Mouse (Mus musculus) embryonic facial prominence, embryonic 15.5 days (tissue): ENCODE data around the gene Vmn1r52. TPM values are rescaled to one million over a fixed set of nuclear protein-coding genes. Genes with fewer than 3 reads are reported as not detected.
"Not testable (repeated sequence)": the region's sequence is repeated elsewhere in the genome, so short reads cannot be mapped to it uniquely, and the experiment has no call there.

Source experiments
- ATAC-seq: fragments of 200-750 bp; cut with Nextera tagmentation; 2 replicates; pipeline ENCODE4 v1.8.0; 2017; ENCODE audit warnings: low read depth, moderate TSS enrichment; ENCODE audit not compliant: insufficient number of reproducible peaks, low FRiP score, low TSS enrichment
- H3K27ac ChIP-seq: fragments of 300-500 bp; sonication (generic); replicated peaks from 2 replicates; pipeline ENCODE4 v1.5.1; 2015; ENCODE audit warnings: mild to moderate bottlenecking, inconsistent platforms
- H3K27me3 ChIP-seq: fragments of 300-500 bp; sonication (generic); 2 replicates; pipeline ENCODE4 v1.6.1; 2015; ENCODE audit warnings: inconsistent platforms
- H3K36me3 ChIP-seq: fragments of 300-500 bp; sonication (generic); 2 replicates; pipeline ENCODE4 v1.6.1; 2015; ENCODE audit warnings: mild to moderate bottlenecking, inconsistent platforms
- H3K4me1 ChIP-seq: fragments of 300-500 bp; sonication (generic); 2 replicates; pipeline ENCODE4 v1.6.1; 2015; ENCODE audit warnings: inconsistent platforms
- H3K4me2 ChIP-seq: fragments of 300-500 bp; sonication (generic); replicated peaks from 2 replicates; pipeline ENCODE4 v1.6.1; 2015; ENCODE audit warnings: mild to moderate bottlenecking, inconsistent platforms
- H3K4me3 ChIP-seq: fragments of 300-500 bp; sonication (generic); replicated peaks from 2 replicates; pipeline ENCODE4 v1.5.1; 2015; ENCODE audit warnings: mild to moderate bottlenecking, inconsistent platforms
- H3K9ac ChIP-seq: fragments of 300-500 bp; sonication (generic); 2 replicates; pipeline ENCODE4 v1.6.1; 2015; ENCODE audit warnings: inconsistent platforms
- H3K9me3 ChIP-seq: fragments of 300-500 bp; sonication (generic); replicated peaks from 2 replicates; pipeline ENCODE4 v1.6.1; 2016; ENCODE audit warnings: inconsistent platforms
- WGBS: fragments of 180-500 bp; shearing (Covaris S2); methylation state at CpG from one replicate; pipeline ENCODE4 v1.1.7; 2015; 5-methylcytosine and 5-hydroxymethylcytosine counted together
- polyA plus RNA-seq: library from polyadenylated mRNA; unstranded; fragments of >200 nt; fragmentation: Nextera tagmentation; extraction: Ambion mirVana; gene quantifications from 2 replicates; pipeline ENCODE4 v1.2.1, GENCODE M21; 2015

Vmn1r52 gene
- not detected in 2 replicates for polyA plus RNA-seq

DNA sequence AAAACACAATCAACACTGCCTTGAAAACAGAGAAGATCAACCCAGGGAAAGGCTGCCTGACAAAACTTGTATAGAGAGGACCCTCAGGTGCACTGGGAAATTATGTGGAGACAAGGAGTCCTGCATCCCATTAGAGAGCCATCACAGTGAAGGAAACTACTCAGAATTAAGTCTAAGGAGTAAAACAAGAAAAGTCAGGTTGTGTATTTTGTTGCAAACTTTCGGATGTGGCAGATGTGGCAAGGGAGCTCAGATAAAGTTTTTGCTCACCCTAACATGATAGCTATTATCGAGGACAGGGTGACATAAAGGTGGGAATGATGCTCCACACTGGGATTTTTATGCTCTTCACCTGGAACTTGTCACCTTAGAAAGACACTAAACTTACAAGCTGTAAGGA is at the start of gene Vmn1r52:
Vmn1r52 (plus strand) TSS at position 301 of the 400 bp plus-strand sequence.
- Histone ChIP-seq H3K4me3 (no peak within 1 kb of the TSS), H3K4me2 (no peak within 1 kb of the TSS), H3K9ac (no peak within 1 kb of the TSS), H3K9me3 (no peaks in the 10 kb centered on the region), H3K27me3 (no peaks in the 10 kb centered on the region), H3K36me3 (no peaks in the 10 kb centered on the region), H3K4me1 (no peaks in the 10 kb centered on the region), H3K27ac (no peak within 1 kb of the TSS)
- WGBS = 60% methylated on average over 2 of the region's 2 CpGs
- no peak for ATAC-seq

DNA sequence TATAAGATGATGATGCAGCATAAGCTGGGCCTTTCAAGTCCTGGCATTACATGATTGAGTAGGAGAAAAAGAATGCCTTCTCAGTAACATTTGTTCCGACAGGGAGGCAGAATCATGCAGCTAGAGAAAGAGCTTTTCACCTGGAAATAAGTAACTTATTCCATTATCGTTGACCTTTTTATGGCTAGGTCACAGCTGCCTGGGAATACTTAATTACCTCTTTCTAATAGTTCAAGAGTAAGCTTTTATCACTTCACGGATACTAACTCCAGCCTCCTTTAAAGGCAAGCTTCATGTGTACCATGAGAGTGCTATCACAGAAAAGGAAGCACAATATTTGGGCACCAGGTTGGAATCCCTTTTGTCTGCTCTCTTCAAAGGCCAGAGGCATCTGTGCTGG is 14.5 kb upstream of the Vmn1r52 start:
- H3K9ac ChIP-seq = no peak overlapping the region
- no peaks in the 10 kb centered on the region for H3K4me1 ChIP-seq
- no peak for ATAC-seq
- no peak overlapping the region for H3K4me2 ChIP-seq
- 80% methylated on average over 3 of the region's 3 CpGs for WGBS
- H3K36me3 ChIP-seq = no peaks in the 10 kb centered on the region
- H3K4me3 ChIP-seq = no peak overlapping the region
- H3K9me3 ChIP-seq = no peaks in the 10 kb centered on the region
- no peaks in the 10 kb centered on the region for H3K27me3 ChIP-seq
- no peak overlapping the region for H3K27ac ChIP-seq

- H3K27me3 ChIP-seq, H3K27ac ChIP-seq, ATAC-seq, H3K4me3 ChIP-seq, H3K9ac ChIP-seq, H3K36me3 ChIP-seq, H3K9me3 ChIP-seq, H3K4me2 ChIP-seq, H3K4me1 ChIP-seq: not testable (repeated sequence)
- 90% methylated on average over 2 of the region's 2 CpGs for WGBS
Observed at GRCm38 (mm10) chr6:90202493-90202892, 27.9 kb downstream of the Vmn1r52 start, which contains the start of gene V1ra8. V1ra8 (plus strand) TSS chr6:90202793.

DNA sequence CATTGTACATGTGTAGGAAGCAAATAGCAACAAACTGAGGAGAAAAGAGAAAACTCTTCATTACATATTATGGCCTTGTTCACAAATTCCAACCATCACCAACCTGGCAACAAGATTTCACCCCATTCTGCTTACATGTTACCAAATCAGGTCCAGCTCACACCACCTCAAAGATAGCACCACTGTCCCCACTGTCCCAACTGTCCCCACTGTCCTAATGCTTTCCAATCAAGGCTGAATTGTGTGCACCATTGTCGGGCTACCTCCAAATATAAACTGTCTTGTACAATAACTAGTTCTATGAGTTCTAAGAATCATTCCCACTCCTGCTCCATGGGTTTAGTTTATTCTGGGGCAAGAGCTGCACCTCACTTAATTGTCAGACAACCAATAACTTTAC is 49.7 kb downstream of the Vmn1r52 start, which contains the start of gene Vmn1r53:
Vmn1r53 (minus strand) TSS at position 101 of the 400 bp plus-strand sequence.
- ATAC-seq = no peak

More for the DNA sequence above, 49.7 kb downstream of the Vmn1r52 start, which contains the start of gene Vmn1r53:
- no peaks in the 10 kb centered on the region for H3K36me3 ChIP-seq
- H3K4me1 ChIP-seq = no peaks in the 10 kb centered on the region
- H3K27me3 ChIP-seq = no peaks in the 10 kb centered on the region
- WGBS = 82% methylated on average over 1 of the region's 1 CpGs
- H3K4me2 ChIP-seq = no peak within 1 kb of the TSS
- H3K4me3 ChIP-seq = no peak within 1 kb of the TSS
- H3K9ac ChIP-seq = no peak within 1 kb of the TSS
- H3K27ac ChIP-seq = no peak within 1 kb of the TSS
- H3K9me3 ChIP-seq = no peaks in the 10 kb centered on the region

Other genes starting within 250 kb of the Vmn1r52 start
- gene Vmn1r45, start 234.2 kb upstream of the Vmn1r52 start, polyA plus RNA-seq = not detected in 2 replicates
- gene Vmn1r46, start 205.5 kb upstream of the Vmn1r52 start, polyA plus RNA-seq = not detected in 2 replicates
- gene Vmn1r47, start 158.7 kb upstream of the Vmn1r52 start, polyA plus RNA-seq = not detected in 2 replicates
- not detected in 2 replicates for gene Vmn1r48, start 138.0 kb upstream of the Vmn1r52 start, polyA plus RNA-seq
- gene Vmn1r49, start 96.3 kb upstream of the Vmn1r52 start, polyA plus RNA-seq = not detected in 2 replicates
- not detected in 2 replicates for gene Vmn1r50, start 73.4 kb upstream of the Vmn1r52 start, polyA plus RNA-seq
- gene Vmn1r51, start 52.2 kb upstream of the Vmn1r52 start, polyA plus RNA-seq = 0.05 TPM in 1 of 2 replicates, not detected in the other
- gene V1ra8, start 28.0 kb downstream of the Vmn1r52 start, polyA plus RNA-seq = not detected in 2 replicates
- gene Vmn1r53, start 49.6 kb downstream of the Vmn1r52 start, polyA plus RNA-seq = not detected in 2 replicates
- not detected in 2 replicates for gene Vmn1r54, start 71.5 kb downstream of the Vmn1r52 start, polyA plus RNA-seq
- gene BC048671, start 126.4 kb downstream of the Vmn1r52 start, polyA plus RNA-seq = not detected in 2 replicates
- gene Chst13, start 150.4 kb downstream of the Vmn1r52 start, polyA plus RNA-seq = 4.4 and 6.8 TPM in 2 replicates
- gene Uroc1, start 158.5 kb downstream of the Vmn1r52 start, polyA plus RNA-seq = 0.07 and 0.19 TPM in 2 replicates
- gene Zxdc, start 194.7 kb downstream of the Vmn1r52 start, polyA plus RNA-seq = 9.5 and 9.9 TPM in 2 replicates